Mouse (Mus musculus) embryonic facial prominence, embryonic 11.5 days (tissue): ENCODE measurements around the gene Hoxd4. TPM values are rescaled to one million over a fixed set of nuclear protein-coding genes. Genes with fewer than 3 reads are reported as not detected.

ENCODE experiments used
- ATAC-seq: fragments of 200-750 bp; cut with Nextera tagmentation; replicated peaks from 2 replicates; pipeline ENCODE4 v1.8.0; 2017; ENCODE audit warnings: low read depth; ENCODE audit not compliant: insufficient number of reproducible peaks, low FRiP score, low TSS enrichment
- DNase-seq: peaks from one replicate; pipeline ENCODE4 v3.0.0-alpha.2; 2015; ENCODE audit warnings: low spot score
- H3K27ac ChIP-seq: fragments of 300-500 bp; sonication (generic); replicated peaks from 2 replicates; pipeline ENCODE4 v1.5.1; 2014; ENCODE audit warnings: mild to moderate bottlenecking, low read depth, low read length, control low read depth
- H3K27me3 ChIP-seq: fragments of 300-500 bp; sonication (generic); 2 replicates; pipeline ENCODE4 v1.6.1; 2014; ENCODE audit warnings: mild to moderate bottlenecking, low read length, moderate library complexity, mixed read lengths; ENCODE audit not compliant: control insufficient read depth, insufficient read depth
- H3K36me3 ChIP-seq: fragments of 300-500 bp; sonication (generic); replicated peaks from 2 replicates; pipeline ENCODE4 v1.6.1; 2014; ENCODE audit warnings: low read depth, mild to moderate bottlenecking, low read length, moderate library complexity, mixed read lengths; ENCODE audit not compliant: control insufficient read depth, insufficient read depth
- H3K4me1 ChIP-seq: fragments of 300-500 bp; sonication (generic); 2 replicates; pipeline ENCODE4 v1.6.1; 2014; ENCODE audit warnings: low read length, mixed read lengths; ENCODE audit not compliant: control insufficient read depth, insufficient read depth
- H3K4me2 ChIP-seq: fragments of 300-500 bp; sonication (generic); 2 replicates; pipeline ENCODE4 v1.6.1; 2014; ENCODE audit warnings: low read depth, mild to moderate bottlenecking, control low read depth, low read length, moderate library complexity
- H3K4me3 ChIP-seq: fragments of 300-500 bp; sonication (generic); 2 replicates; pipeline ENCODE4 v1.5.1; 2014; ENCODE audit warnings: low read depth, low read length, control low read depth
- H3K9ac ChIP-seq: fragments of 300-500 bp; sonication (generic); replicated peaks from 2 replicates; pipeline ENCODE4 v1.6.1; 2014; ENCODE audit warnings: mild to moderate bottlenecking, control low read depth, low read length
- H3K9me3 ChIP-seq: fragments of 300-500 bp; sonication (generic); replicated peaks from 2 replicates; pipeline ENCODE4 v1.6.1; 2016; ENCODE audit warnings: mild to moderate bottlenecking, low read length, inconsistent platforms, mixed read lengths; ENCODE audit not compliant: control insufficient read depth
- WGBS: fragments of 180-500 bp; shearing (Covaris S2); extraction: QIAGEN DNeasy Blood & Tissue Kit; methylation state at CpG from one replicate; pipeline ENCODE4 v1.1.7; 2014; 5-methylcytosine and 5-hydroxymethylcytosine counted together
- polyA plus RNA-seq: library from polyadenylated mRNA; unstranded; fragments of >200 nt; fragmentation: Nextera tagmentation; extraction: Ambion mirVana; gene quantifications from 2 replicates; pipeline ENCODE4 v1.2.1, GENCODE M21; 2014

Hoxd4 gene
- polyA plus RNA-seq, 1 experiment from 2014 or later, result 0.18 TPM

DNA sequence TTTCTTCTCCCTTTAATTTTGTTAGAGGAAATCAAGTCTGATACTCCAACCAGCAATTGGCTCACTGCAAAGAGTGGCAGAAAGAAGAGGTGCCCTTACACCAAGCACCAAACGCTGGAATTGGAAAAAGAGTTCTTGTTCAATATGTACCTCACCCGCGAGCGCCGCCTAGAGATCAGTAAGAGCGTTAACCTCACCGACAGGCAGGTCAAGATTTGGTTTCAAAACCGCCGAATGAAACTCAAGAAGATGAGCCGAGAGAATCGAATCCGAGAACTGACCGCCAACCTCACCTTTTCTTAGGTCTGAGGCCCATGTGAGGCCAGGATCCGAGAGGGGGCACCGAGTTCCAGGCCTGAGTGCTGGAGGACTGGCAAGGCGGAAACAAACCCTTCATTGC is 17.7 kb upstream of the Hoxd4 start:
- H3K9ac ChIP-seq, result no peak overlapping the region
- WGBS, result under 1% methylated on average over 16 of the region's 16 CpGs
- no peak overlapping the region for H3K27ac ChIP-seq
- H3K9me3 ChIP-seq, result no peaks in the 10 kb centered on the region
- no peaks in the 10 kb centered on the region; the same call in 1 of the 2 replicates for H3K4me1 ChIP-seq
- DNase-seq (peak; percentile 68), ATAC-seq (no peak)
- no peaks in the 10 kb centered on the region for H3K36me3 ChIP-seq
- peaks cover 85% of the 10 kb centered on the region for H3K27me3 ChIP-seq
- H3K4me2 ChIP-seq, result no peak overlapping the region
- no peak overlapping the region for H3K4me3 ChIP-seq

DNA sequence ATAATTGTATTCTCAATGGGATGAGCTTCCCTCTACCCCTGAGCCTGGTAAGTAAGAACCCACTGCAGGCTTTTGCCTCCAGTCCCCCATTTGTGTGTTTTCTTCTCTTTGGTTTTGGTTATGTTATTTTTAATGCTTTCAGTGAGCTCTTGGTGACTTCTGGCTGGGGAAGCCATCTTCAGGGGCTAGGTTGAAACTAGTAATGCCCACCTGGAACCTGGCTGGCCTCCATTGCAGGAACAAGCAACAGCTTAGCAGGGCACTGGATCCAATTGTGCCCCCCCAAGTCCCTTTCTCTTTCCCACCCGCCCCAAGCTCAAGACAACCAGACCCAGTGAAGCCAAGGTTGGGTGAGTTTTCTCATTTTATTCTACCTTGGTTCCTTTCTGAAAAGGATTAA is 16.3 kb upstream of the Hoxd4 start:
- Histone ChIP-seq H3K27me3 (peaks cover 89% of the 10 kb centered on the region), H3K27ac (no peak overlapping the region), H3K4me3 (no peak overlapping the region), H3K4me1 (no peaks in the 10 kb centered on the region; the same call in 1 of the 2 replicates), H3K9ac (no peak overlapping the region), H3K9me3 (no peaks in the 10 kb centered on the region), H3K36me3 (no peaks in the 10 kb centered on the region), H3K4me2 (no peak overlapping the region)
- ATAC-seq (no peak), DNase-seq (no peak)
- WGBS, result 5% methylated on average over 1 of the region's 1 CpGs

DNA sequence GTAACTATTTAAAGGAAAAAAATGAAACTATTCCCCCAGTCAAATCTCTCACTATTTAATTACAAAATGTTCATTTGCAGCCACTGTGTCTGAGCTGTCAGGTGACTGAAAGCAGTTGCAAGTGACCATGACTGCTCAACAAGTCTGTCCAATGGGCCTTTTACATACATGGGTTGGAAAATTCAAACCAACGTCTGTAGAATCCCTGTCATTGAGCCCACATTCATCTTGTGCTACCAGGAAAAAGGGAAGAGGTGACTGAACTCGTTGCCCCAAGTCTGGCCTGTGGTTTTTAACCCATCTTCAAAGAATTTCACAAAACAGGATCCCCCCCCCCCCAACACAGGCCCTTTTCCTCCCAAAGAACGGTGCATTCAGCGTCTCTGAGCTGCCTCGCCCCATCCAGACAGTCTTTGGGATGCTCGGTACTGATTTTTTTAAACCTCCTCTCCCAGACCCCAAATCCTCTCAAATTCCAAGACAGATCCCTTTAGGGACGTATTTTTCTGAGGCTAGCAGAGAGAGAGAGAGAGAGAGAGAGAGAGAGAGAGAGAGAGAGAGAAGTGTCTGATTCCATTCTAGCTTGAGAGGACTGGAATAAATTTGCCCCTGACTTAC is 15.8 kb upstream of the Hoxd4 start:
- Histone ChIP-seq H3K4me1 (no peaks in the 10 kb centered on the region; the same call in 1 of the 2 replicates), H3K4me3 (no peak overlapping the region), H3K36me3 (no peaks in the 10 kb centered on the region), H3K27ac (no peak overlapping the region), H3K27me3 (peaks cover 93% of the 10 kb centered on the region), H3K9me3 (no peaks in the 10 kb centered on the region), H3K4me2 (no peak overlapping the region), H3K9ac (no peak overlapping the region)
- DNase-seq, result no peak
- no peak for ATAC-seq
- WGBS, result 2% methylated on average over 7 of the region's 7 CpGs

- Histone ChIP-seq H3K9ac (no peak overlapping the region), H3K4me1 (no peaks in the 10 kb centered on the region; the same call in 1 of the 2 replicates), H3K9me3 (no peaks in the 10 kb centered on the region), H3K27ac (no peak overlapping the region), H3K4me3 (no peak overlapping the region), H3K36me3 (no peaks in the 10 kb centered on the region), H3K27me3 (peaks cover 90% of the 10 kb centered on the region), H3K4me2 (no peak overlapping the region)
- ATAC-seq (no peak), DNase-seq (no peak)
- WGBS, result under 1% methylated on average over 34 of the region's 34 CpGs
Observed at GRCm38 (mm10) chr2:74696442-74697335, 15.0 kb upstream of the Hoxd4 start.

- peak; percentile 57; the same call in 1 of the 2 replicates for ATAC-seq
- DNase-seq, result no peak
- no peaks in the 10 kb centered on the region for H3K36me3 ChIP-seq
- peak within 1 kb of the TSS; percentile 46 for H3K4me2 ChIP-seq
- no peak within 1 kb of the TSS for H3K9ac ChIP-seq
- H3K27me3 ChIP-seq, result peaks cover 85% of the 10 kb centered on the region
- WGBS, result under 1% methylated on average over 43 of the region's 43 CpGs
- H3K9me3 ChIP-seq, result no peaks in the 10 kb centered on the region
- H3K27ac ChIP-seq, result no peak within 1 kb of the TSS
- no peaks in the 10 kb centered on the region; the same call in 1 of the 2 replicates for H3K4me1 ChIP-seq
- peak within 1 kb of the TSS; percentile 30 for H3K4me3 ChIP-seq
Observed at GRCm38 (mm10) chr2:74697567-74698121, 14.1 kb upstream of the Hoxd4 start, which contains the start of gene Hoxd9. Gene Hoxd9, plus strand, starts transcription at chr2:74697727.

DNA sequence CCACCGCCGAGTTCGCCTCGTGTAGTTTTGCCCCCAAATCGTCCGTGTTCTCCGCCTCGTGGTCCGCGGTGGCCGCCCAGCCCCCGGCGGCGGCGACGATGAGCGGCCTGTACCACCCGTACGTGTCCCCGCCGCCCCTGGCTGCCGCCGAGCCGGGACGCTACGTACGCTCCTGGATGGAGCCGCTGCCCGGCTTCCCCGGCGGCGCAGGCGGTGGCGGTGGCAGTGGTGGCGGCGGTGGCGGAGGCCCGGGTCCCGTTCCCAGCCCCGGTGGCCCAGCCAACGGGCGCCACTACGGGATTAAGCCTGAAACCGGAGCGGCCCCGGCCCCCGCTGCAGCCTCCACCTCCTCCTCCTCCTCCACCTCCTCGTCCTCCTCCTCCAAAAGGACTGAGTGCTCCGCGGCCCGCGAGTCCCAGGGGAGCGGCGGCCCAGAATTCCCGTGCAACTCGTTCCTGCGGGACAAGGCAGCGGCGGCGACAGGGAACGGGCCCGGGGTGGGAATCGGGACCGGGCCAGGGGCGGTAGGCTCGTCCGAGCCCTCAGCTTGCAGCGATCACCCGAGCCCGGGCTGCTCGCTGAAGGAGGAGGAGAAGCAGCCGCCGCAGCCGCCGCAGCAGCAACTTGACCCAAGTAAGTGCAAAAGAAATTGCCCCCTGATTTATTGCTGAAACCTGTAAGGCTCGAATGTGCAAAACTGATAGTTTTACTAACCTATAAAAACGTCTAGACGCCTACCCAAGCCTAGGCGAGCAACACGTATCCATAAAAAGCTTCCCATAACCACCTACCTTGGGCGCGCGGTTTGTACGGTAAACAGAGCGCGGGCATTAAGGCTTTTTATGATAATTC is 13.3 kb upstream of the Hoxd4 start:
- H3K4me1 ChIP-seq, result no peaks in the 10 kb centered on the region; the same call in 1 of the 2 replicates
- peak overlapping the region; percentile 46 for H3K4me2 ChIP-seq
- DNase-seq (no peak), ATAC-seq (no peak)
- WGBS, result under 1% methylated on average over 70 of the region's 86 CpGs
- H3K9me3 ChIP-seq, result no peaks in the 10 kb centered on the region
- no peak overlapping the region for H3K27ac ChIP-seq
- no peak overlapping the region for H3K9ac ChIP-seq
- H3K4me3 ChIP-seq, result peak overlapping the region; percentile 30
- H3K36me3 ChIP-seq, result no peaks in the 10 kb centered on the region
- peaks cover 81% of the 10 kb centered on the region for H3K27me3 ChIP-seq

GRCm38 (mm10) chr2:74699053-74699430 is 12.7 kb upstream of the Hoxd4 start:
- under 1% methylated on average over 17 of the region's 17 CpGs for WGBS
- Histone ChIP-seq H3K27me3 (peaks cover 81% of the 10 kb centered on the region), H3K4me1 (no peaks in the 10 kb centered on the region; the same call in 1 of the 2 replicates), H3K27ac (no peak overlapping the region), H3K4me2 (no peak overlapping the region), H3K9ac (no peak overlapping the region), H3K4me3 (no peak overlapping the region), H3K36me3 (no peaks in the 10 kb centered on the region), H3K9me3 (no peaks in the 10 kb centered on the region)
- DNase-seq, result no peak
- ATAC-seq, result no peak
